Mouse (Mus musculus) lung, postnatal 0 days (tissue): ENCODE data around the gene Pmpca. TPM values are rescaled to one million over a fixed set of nuclear protein-coding genes. Genes with fewer than 3 reads are reported as not detected.

ENCODE experiments used
- ATAC-seq: fragments of 200-750 bp; cut with Nextera tagmentation; 2 replicates; pipeline ENCODE4 v1.8.0; 2017; ENCODE audit warnings: moderate library complexity
- DNase-seq: peaks from one replicate; pipeline ENCODE4 v3.0.0-alpha.2; 2016; ENCODE audit warnings: low spot score
- H3K27ac ChIP-seq: fragments of 300-500 bp; sonication (generic); 2 replicates; pipeline ENCODE4 v1.5.1; 2014; ENCODE audit warnings: antibody characterized with exemption, mild to moderate bottlenecking, low read length, mixed read lengths
- H3K27me3 ChIP-seq: fragments of 300-500 bp; sonication (generic); replicated peaks from 2 replicates; pipeline ENCODE4 v1.6.1; 2014; ENCODE audit warnings: low read length, mixed read lengths; ENCODE audit not compliant: insufficient read depth
- H3K36me3 ChIP-seq: fragments of 300-500 bp; sonication (generic); 2 replicates; pipeline ENCODE4 v1.6.1; 2014; ENCODE audit warnings: low read length, mixed read lengths; ENCODE audit not compliant: insufficient read depth
- H3K4me1 ChIP-seq: fragments of 300-500 bp; sonication (generic); 2 replicates; pipeline ENCODE4 v1.6.1; 2014; ENCODE audit warnings: antibody characterized with exemption, low read depth, low read length, mixed read lengths; ENCODE audit not compliant: insufficient read depth
- H3K4me2 ChIP-seq: fragments of 300-500 bp; sonication (generic); replicated peaks from 2 replicates; pipeline ENCODE4 v1.6.1; 2014; ENCODE audit warnings: low read depth, mild to moderate bottlenecking, low read length, moderate library complexity, mixed read lengths
- H3K4me3 ChIP-seq: fragments of 300-500 bp; sonication (generic); 2 replicates; pipeline ENCODE4 v1.5.1; 2014; ENCODE audit warnings: low read depth, low read length
- H3K9ac ChIP-seq: fragments of 300-500 bp; sonication (generic); replicated peaks from 2 replicates; pipeline ENCODE4 v1.6.1; 2014; ENCODE audit warnings: low read depth, mild to moderate bottlenecking
- H3K9me3 ChIP-seq: fragments of 300-500 bp; sonication (generic); 2 replicates; pipeline ENCODE4 v1.6.1; 2016; ENCODE audit warnings: low read length, mixed read lengths
- CTCF ChIP-seq: IDR thresholded peaks from 2 replicates; pipeline ENCODE4 v1.5.1; 2016; ENCODE audit warnings: antibody characterized with exemption, mild to moderate bottlenecking
- EP300 ChIP-seq: IDR thresholded peaks from 2 replicates; pipeline ENCODE4 v1.6.1; 2016; ENCODE audit warnings: antibody characterized with exemption, mild to moderate bottlenecking, control low read depth
- WGBS: fragments of 180-500 bp; shearing (Covaris S2); extraction: QIAGEN DNeasy Blood & Tissue Kit; methylation state at CpG from one replicate; pipeline ENCODE4 v1.1.7; 2014; 5-methylcytosine and 5-hydroxymethylcytosine counted together
- polyA plus RNA-seq: library from polyadenylated mRNA; unstranded; fragments of >200 nt; fragmentation: Nextera tagmentation; extraction: Ambion mirVana; gene quantifications from 2 replicates; pipeline ENCODE4 v1.2.1, GENCODE M21; 2015

Gene Pmpca
- polyA plus RNA-seq, result 39.0 and 42.0 TPM in 2 replicates

GRCm38 (mm10) chr2:26389154-26389690, at the start of gene Pmpca, which contains the start of gene Entr1:
Gene Pmpca (plus strand): TSS chr2:26389339.
Gene Entr1 (minus strand): TSS chr2:26389316.
- Histone ChIP-seq H3K4me2 (peak within 1 kb of the TSS; percentile 96), H3K27me3 (no peaks in the 10 kb centered on the region), H3K36me3 (peaks cover 34% of the 10 kb centered on the region), H3K9me3 (no peaks in the 10 kb centered on the region), H3K27ac (peak within 1 kb of the TSS; percentile 74), H3K9ac (peak within 1 kb of the TSS; percentile 74), H3K4me1 (peaks cover 5% of the 10 kb centered on the region; the same call in 1 of the 2 replicates), H3K4me3 (peak within 1 kb of the TSS; percentile 99)
- DNase-seq, result peak; percentile 91
- WGBS, result under 1% methylated on average over 42 of the region's 60 CpGs
- ATAC-seq, result peak; percentile 94
- TF ChIP-seq CTCF, result no peak
- no peak for TF ChIP-seq EP300

- ATAC-seq (peak; percentile 64), DNase-seq (peak; percentile 69)
- no peak overlapping the region for H3K4me2 ChIP-seq
- peaks cover 15% of the 10 kb centered on the region; the same call in 1 of the 2 replicates for H3K4me1 ChIP-seq
- 0 out of 2 replicates have a peak, but pooled peaks cover 10% of the 10 kb centered on the region for H3K36me3 ChIP-seq
- no peak overlapping the region for H3K4me3 ChIP-seq
- no peaks in the 10 kb centered on the region for H3K9me3 ChIP-seq
- WGBS, result 50% methylated on average over 2 of the region's 2 CpGs
- peak overlapping the region; percentile 85 for H3K27ac ChIP-seq
- TF ChIP-seq EP300 (peak; percentile 28; the same call in 1 of the 2 replicates), CTCF (no peak)
- H3K9ac ChIP-seq, result no peak overlapping the region
- H3K27me3 ChIP-seq, result no peaks in the 10 kb centered on the region
These were observed 47.6 kb upstream of the Pmpca start for GRCm38 (mm10) chr2:26341510-26341981.

- H3K9me3 ChIP-seq, result no peaks in the 10 kb centered on the region
- H3K9ac ChIP-seq, result no peak overlapping the region
- peaks cover 15% of the 10 kb centered on the region; the same call in 1 of the 2 replicates for H3K4me1 ChIP-seq
- no peak; the same call in 1 of the 2 replicates for TF ChIP-seq EP300
- no peak for TF ChIP-seq CTCF
- ATAC-seq (peak; percentile 88), DNase-seq (peak; percentile 93)
- H3K4me3 ChIP-seq, result no peak overlapping the region
- no peak overlapping the region; the same call in 1 of the 2 replicates for H3K4me2 ChIP-seq
- peaks cover 10% of the 10 kb centered on the region; the same call in 1 of the 2 replicates for H3K36me3 ChIP-seq
- H3K27ac ChIP-seq, result peak overlapping the region; percentile 85
- H3K27me3 ChIP-seq, result no peaks in the 10 kb centered on the region
- WGBS, result 6% methylated on average over 10 of the region's 10 CpGs
These were observed 47.1 kb upstream of the Pmpca start for GRCm38 (mm10) chr2:26342044-26342443.

GRCm38 (mm10) chr2:26342609-26343490, 46.3 kb upstream of the Pmpca start:
- Histone ChIP-seq H3K4me2 (peak overlapping the region; percentile 27), H3K36me3 (peaks cover 11% of the 10 kb centered on the region; the same call in 1 of the 2 replicates), H3K27ac (peak overlapping the region; percentile 85), H3K9ac (0 out of 2 replicates have a peak overlapping the region, but pooled peaks have one; percentile 3), H3K4me3 (no peak overlapping the region), H3K27me3 (no peaks in the 10 kb centered on the region), H3K4me1 (peaks cover 18% of the 10 kb centered on the region), H3K9me3 (no peaks in the 10 kb centered on the region)
- 49% methylated on average over 11 of the region's 11 CpGs for WGBS
- TF ChIP-seq CTCF (no peak), EP300 (peak; percentile 45; the same call in 1 of the 2 replicates)
- ATAC-seq (peak; percentile 61), DNase-seq (peak; percentile 63)

GRCm38 (mm10) chr2:26348241-26348640, 40.9 kb upstream of the Pmpca start:
- H3K4me2 ChIP-seq, result no peak overlapping the region
- H3K36me3 ChIP-seq, result peaks cover 17% of the 10 kb centered on the region; the same call in 1 of the 2 replicates
- H3K4me3 ChIP-seq, result no peak overlapping the region
- peak; percentile 57 for ATAC-seq
- H3K4me1 ChIP-seq, result peaks cover 23% of the 10 kb centered on the region
- TF ChIP-seq CTCF, result no peak
- no peak; the same call in 1 of the 2 replicates for TF ChIP-seq EP300
- 30% methylated on average over 6 of the region's 6 CpGs for WGBS
- H3K9ac ChIP-seq, result no peak overlapping the region
- peak overlapping the region; percentile 71 for H3K27ac ChIP-seq
- no peaks in the 10 kb centered on the region for H3K27me3 ChIP-seq
- H3K9me3 ChIP-seq, result no peaks in the 10 kb centered on the region
- DNase-seq, result peak; percentile 82
